Mouse (Mus musculus) spleen, adult 12 weeks (tissue): ENCODE results near the gene Stxbp4.

Experiments
- DNase-seq: peaks from one replicate; pipeline ENCODE4 v3.0.0; 2022; ENCODE audit warnings: low spot score

Gene Stxbp4

DNA sequence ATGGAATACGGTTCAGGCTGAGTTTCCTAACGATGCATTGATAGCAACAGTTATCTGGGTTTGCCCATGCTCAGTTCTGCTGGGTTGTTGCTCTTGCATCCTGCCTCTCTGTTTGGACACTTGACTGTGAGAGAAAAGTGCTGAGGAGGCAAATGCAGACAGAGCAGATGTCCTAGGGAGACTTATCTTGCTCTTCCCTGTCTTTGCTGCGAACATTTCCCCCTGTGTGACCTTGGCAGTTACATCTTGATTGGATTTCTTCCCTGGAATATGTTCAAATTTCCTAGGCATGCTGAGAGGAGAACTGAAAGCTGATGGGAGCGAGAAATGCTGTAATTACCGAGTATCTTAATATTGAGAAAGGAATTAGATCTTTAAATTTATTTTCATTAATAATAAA, 186.4 kb downstream of the Stxbp4 start:
- DNase-seq = no peak

DNA sequence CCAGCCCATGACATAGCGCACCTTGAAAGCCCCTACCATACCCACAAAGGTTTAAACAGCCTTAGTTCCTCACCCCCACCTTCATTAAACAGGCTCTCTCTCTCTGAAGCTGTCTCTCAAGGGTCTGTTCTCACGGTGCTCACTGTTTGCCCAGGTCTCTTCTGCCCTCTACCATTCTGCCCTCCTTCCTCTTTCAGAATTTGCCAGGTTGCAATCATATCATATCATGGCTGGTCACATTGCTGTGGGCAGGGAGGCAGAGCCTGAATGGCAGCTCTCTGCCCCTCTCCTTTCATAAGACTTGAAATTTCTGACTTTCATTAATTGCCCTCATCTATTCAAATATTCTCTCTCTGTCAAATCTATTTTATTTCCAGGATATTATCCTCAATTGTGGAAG, 195.4 kb downstream of the Stxbp4 start:
- no peak for DNase-seq

DNA sequence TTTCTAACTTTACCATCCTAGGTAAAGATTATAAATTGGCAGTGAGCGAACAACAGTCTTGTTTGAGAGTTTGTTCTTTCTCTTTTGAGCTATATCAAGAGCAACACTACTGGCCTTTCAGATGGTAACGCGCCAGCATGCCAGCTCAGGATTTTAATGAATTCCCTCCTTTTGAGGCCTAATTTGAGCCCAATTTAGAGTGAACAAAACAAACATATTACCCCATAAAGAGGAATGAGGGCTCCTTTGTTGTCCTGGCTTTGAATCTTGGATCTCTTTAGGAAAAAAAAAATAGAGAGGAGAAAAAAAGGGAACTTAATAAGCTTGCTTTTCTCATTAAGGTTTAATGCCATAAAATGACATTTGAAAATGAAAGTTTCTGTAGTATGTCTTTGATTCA, 197.0 kb downstream of the Stxbp4 start:
- no peak for DNase-seq

DNA sequence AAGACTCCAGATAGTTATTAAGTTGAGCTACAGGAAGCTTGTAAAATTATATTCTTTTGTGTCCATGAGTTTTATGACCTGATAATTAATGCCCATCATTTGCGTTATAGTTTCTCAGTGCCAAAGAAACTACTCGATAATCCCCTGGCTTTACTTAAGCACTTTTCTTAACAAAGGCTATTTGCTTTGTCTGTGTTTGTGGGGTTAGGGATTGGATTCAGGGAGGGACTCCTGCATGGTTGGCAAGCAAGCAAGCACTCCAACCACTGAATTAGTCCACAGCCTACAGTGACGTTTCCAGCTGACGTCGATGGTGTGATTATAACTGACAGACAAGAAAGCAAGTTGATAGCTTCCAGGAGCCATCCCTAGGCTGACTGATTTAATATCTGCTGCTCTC, 199.1 kb downstream of the Stxbp4 start:
- no peak for DNase-seq
